Mouse (Mus musculus) ES-E14 (cell line): Measurements from ENCODE around the gene Chd1.

Experiments used
- HCFC1 ChIP-seq: IDR thresholded peaks from 2 replicates; pipeline ENCODE4 v1.6.1; 2012; ENCODE audit warnings: low read length, inconsistent platforms, borderline replicate concordance; ENCODE audit not compliant: insufficient read depth
- ZC3H11A ChIP-seq: IDR thresholded peaks from 2 replicates; pipeline ENCODE4 v1.6.1; 2012; ENCODE audit warnings: low read depth, mild to moderate bottlenecking, inconsistent platforms, low read length, borderline replicate concordance

DNA sequence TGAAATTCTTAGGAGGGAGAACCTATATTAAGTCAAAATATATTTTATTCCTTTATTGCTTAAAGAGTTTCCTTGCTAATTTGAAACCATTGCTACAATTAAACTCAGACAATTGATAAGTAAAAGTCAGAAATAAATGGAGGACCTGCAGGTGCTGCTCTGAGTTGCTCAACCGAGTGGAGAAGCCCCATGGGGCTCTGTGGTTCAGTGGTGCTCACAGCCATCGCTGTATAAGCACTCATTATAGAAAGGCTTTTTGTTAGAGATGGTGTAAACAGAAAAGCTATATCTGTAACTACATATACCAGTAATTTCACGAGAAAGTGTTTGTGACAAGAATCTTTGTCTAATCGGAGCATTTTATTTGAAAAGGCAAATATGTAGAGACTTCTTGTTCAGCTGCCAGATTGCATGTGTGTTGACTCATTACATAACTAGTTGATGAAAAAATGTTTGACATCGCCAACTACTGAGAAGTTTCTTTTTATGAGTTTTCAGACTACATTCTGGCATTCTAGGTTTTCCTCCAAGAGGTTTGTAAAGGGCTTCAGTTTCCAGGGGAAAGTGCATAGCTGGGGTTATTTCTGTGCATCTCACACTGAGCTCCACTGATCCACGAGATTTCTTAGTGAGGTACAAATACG lies 64.4 kb downstream of the Chd1 start:
- TF ChIP-seq ZC3H11A (no peak), HCFC1 (no peak)
